Mouse (Mus musculus) yolk sac, embryonic 10.5 days (tissue): ENCODE results near the gene Ovol3.

ENCODE experiments used
- DNase-seq: peaks from one replicate; pipeline ENCODE4 v3.0.0-alpha.2; 2017; ENCODE audit warnings: low spot score

The Ovol3 gene

DNA sequence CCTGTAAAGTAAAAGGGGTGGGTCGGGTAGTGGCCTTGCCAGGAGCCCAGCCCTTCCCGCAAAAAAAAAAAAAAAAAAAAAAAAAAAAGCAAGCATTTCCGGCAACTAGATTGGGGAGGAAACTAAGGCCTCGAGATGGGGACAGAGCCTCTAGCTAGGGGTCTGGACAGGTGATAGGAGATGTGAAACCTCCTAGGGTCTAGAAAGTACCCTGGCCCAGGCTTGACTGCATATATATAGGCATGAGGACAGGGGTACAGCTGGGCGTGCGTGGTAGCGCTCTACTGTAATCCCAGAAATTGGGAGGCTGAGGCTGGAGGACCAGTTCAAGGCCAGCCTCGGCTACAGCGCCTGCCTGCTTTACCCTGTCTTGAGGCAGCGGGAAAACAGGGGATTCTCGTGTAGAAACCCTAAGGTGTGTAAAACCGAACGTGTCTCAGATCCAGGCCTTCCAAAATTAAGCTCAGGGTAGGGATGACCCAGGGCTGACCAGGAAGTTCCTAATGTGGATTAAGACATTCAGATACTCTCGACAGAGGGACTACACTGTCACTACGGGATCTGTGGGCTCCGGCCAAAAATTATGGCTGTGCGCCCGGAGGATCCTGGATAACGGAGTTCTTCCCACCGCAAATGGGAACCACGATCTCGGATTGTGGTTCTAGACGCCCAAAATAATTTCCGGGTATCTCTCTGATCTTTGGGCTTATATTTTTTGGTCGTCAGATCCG is 41.3 kb downstream of the Ovol3 start:
- peak; percentile 31 for DNase-seq

DNA sequence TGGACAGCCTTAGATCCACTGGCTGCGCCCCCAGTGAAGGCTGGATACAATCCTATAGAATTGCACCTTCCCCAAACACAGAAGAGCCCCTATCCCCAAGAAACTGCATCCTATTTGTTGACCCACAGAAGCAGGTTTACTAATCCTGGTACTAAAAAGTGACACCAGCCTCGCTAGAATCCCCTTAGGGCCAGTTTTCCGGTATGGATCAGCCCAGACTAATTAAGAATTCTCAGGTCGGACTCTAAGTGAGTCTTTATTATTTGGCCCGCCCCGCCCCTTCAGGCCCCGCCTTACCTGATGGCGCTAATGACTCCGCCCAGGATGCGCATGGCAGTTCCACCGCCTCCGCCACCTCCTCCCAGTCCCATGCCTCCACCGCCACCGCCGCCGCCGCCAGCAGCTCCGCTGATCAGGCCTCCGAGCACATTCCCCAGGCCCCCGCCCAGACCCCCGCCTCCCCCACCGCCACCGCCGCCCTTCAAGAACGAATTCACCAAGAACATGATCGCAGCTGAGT is 41.9 kb downstream of the Ovol3 start:
- DNase-seq, result peak; percentile 89

DNA sequence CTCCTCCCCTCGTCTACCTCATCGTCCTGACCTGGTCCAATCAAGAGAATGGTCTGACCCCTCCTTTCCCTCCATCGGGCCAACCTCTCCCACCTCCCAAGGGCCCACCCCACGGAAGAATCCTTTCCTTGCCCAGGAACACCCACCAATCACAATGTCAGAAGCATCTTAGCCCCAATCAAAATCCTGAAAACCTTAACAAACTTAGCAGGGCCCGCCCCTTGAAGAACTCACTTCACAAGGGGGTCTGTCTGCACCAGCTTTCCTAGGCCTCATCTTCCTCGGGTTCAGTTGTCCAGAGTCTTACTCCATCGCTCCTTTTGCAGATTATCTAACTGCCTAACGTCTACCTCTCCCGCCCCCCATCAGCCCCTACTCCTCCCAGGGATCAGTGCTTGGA is 42.5 kb downstream of the Ovol3 start:
- DNase-seq, result no peak

DNA sequence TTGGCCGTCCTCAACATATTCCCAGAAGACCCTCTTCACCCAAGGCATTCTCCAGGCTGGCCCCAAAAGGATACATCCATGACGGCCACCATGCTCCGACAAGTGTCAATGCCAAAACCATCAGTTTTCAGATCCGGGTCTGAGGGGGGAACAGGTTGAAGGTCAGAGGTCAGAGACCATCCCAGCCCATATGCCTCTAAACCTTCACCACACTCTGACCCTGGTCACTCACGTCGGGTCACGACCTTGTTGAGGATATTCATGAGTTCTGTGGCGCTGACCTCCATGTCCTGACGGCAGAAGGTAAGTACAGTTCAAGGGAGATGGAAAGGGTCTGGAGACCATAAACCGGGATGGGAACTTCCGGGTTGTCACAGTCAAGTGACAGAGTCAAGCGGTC is 43.4 kb downstream of the Ovol3 start:
- no peak for DNase-seq

DNA sequence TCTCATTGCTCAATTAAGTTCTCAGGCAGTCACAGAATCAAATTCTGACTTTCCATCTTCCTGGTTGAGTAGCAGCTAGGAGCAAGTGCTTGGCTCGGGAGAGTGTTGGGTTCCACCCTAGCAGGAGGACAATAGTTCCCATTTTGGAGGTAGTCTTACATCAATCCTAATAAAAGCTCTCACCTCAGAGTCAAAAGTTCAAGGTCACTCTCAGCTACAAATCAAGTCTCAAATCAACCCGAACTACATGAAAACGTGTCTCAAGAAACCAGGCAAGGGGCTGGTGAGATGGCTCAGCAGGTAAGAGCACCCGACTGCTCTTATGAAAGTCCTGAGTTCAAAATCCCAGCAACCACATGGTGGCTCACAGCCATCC is 46.4 kb downstream of the Ovol3 start:
- DNase-seq, result no peak

DNA sequence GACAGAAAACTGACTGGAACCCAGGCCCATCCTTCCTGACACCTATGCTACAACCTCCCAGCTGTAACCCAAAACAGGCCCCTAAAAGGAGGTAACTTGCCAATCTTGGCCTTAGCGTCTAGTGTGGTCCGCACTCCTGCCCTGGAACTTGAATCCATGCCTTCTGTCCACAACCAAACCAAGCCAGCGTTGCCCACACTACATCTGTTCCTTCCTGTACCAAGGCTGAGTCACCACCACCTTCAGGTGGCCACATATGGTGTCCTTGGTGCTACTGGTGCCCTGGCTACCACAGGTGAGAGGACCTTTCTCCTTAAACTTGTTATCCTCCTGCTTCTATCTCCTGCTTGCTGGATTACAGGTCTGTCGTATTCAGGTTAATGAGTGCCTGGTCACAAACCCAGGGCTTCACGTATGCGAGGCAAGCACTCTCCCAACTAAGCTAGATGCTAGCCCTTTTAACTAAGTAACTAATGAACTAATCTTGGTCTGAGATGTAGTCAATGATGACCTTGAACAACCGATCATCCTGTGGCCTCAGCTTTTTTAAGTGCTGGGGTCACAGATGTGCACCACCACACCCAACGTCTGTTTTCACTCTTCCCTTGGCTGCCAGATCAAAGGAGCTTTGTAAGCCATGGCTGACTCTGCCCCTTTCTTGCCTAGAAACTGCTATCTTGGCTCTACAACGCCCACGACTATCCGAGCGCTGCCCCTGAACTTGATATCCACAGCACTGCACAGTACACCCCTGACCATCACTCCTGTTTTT is 47.0 kb downstream of the Ovol3 start:
- no peak for DNase-seq

DNA sequence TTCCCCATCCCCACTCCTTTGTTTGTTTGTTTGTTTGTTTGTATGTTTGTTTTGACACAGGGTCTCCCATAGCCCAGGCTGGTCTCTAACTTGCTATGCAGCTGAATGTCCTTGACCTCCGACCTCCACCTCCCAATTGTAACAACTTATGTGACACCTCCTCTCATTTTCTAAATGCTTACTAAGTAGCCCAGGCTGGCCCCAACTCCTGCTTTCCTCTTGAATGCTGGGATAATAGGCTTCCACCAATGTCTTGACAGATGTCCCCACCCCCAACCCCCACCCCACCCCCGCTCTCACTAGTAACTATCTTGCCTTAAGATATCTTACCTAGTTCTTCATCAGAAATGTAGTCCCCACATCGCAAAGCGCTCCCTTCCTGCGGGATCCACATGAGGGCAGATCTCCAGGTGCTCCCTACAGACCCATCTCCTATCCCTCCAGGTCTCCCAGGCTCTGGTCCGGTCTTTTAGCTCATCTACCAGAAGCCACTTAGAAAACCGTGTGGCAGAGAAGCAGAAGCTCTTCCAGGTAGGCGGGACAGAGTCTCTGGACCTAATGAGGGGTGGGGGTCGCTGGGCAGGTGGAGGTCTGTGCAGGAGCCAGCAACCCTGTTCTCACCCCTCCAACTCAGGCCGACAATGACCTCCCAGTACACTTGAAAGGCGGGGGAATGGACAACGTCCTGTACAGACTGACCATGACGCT is 50.7 kb downstream of the Ovol3 start:
- DNase-seq, result no peak

DNA sequence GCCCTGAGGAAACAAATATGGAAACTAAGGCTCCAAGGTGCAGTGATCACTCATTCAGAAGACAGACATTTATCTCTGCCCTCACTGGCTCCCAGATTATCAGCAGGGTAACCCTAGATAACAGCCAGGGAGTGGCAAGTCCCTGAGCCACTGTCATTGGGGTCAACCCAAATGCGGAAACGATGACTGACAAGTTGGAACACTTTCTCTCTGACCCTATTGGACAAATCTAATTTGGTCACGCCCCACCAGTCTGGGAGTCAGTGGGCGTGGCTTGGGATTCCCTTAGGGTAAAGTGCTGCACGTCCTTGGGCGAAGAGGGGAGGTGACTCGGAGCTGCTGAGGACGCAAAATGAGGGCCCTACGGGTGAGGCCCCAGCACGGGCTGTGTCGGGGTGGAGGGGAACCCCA is 51.6 kb downstream of the Ovol3 start, which contains the start of gene Cox7a1:
Gene Cox7a1, plus strand, starts transcription at position 266 of the 411 bp plus-strand sequence.
- peak; percentile 92 for DNase-seq
